Mouse (Mus musculus) left cerebral cortex, adult 18-20 months (tissue): ENCODE data around the gene Tnpo3. TPM values are rescaled to one million over a fixed set of nuclear protein-coding genes. Genes with fewer than 3 reads are reported as not detected.

Source experiments
- DNase-seq, 2 experiments: peaks; one replicate each; pipeline ENCODE4 v3.0.0; 2021 to 2022; ENCODE audit warnings: low spot score in 2 of 2, mixed read lengths in 1 of 2
- total RNA-seq, 2 experiments: library from RNA; stranded (reverse); gene quantifications; 2 replicates each; pipeline ENCODE4 v1.2.3; 2021

Tnpo3 gene
- total RNA-seq, 2 experiments from 2014 or later = 65.1 to 73.0 TPM

DNA sequence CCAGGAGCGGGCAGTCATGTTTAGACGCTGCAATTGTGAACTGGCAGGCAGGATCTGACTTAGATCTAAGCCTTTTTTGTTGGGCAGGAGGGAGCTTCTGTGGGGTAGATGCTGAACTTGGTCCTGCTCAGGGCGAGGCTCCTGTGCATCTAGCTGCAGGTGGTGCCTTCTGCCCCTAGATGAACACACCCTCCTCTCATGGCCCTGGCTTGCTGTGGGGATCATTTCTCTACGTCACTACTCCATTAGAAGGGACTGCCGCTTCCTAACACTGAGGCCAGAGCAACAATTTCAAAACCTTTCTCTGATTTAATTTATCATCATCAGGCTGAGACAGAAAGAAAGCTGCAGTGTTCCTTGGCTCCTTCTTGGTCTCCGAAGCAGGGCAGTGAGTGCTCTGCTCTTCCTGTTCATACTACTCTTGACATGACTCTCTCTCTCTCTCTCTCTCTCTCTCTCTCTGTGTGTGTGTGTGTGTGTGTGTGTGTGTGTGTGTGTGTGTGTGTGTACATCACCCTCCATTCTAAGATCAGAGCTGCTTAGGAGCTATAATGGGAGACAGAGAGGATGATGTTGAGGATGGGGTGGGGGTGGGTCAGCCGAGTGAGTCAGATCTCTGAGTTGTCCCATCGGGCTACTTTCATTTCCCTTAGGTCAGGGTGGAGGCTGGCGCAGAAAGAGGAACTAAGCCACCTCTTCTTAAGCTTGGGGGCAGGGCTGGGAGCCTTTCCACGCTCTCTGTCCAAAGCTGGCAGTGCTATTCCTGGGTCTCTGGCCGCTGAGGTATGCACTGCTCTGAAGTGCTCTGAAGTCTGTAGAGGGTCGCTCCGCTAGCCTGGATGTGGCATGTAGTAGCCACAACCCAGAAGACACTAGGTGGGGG, 80.9 kb downstream of the Tnpo3 start:
- DNase-seq = no peak

GRCm38 (mm10) chr6:29528165-29528505, 81.6 kb downstream of the Tnpo3 start:
- no peak for DNase-seq

DNA sequence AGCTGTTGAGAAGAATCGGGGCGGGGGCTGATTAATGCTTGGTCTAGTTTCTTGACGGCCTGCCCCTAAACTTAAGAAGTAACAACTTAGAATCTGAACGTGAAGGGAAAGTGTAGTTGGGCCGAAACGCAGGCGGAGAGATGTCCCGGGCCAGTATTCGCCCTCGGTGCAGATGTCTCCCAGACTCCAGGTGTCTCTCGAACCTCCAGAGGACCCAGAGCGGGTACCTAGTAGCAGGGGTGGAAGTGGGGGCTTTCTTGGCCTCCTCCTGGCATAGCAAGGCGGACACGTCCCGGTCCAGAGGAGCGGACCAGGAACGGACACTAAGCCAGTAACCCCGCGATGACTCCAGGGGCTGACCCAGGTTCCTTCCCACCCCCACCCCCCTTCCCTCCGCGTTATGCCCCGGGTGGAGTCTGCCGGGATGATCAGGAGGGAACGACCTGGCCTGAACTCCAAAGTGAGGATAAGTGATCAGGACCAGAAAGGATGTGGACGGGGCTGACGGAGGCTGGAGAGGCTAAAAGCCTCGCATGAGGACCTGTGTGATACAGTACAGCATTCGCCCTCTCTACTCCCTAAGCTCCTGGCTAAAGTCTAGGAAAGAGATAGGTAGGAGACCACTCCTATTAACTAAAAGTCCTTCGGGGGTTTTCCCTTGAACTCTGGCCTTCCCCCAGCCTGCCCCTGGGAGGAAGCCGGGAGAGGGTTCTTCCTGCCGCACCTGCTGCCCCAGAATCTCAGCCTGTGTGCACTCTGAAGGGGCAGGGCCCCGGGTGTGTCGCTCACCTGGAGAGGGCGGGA, 82.1 kb downstream of the Tnpo3 start:
- DNase-seq = no peak

DNA sequence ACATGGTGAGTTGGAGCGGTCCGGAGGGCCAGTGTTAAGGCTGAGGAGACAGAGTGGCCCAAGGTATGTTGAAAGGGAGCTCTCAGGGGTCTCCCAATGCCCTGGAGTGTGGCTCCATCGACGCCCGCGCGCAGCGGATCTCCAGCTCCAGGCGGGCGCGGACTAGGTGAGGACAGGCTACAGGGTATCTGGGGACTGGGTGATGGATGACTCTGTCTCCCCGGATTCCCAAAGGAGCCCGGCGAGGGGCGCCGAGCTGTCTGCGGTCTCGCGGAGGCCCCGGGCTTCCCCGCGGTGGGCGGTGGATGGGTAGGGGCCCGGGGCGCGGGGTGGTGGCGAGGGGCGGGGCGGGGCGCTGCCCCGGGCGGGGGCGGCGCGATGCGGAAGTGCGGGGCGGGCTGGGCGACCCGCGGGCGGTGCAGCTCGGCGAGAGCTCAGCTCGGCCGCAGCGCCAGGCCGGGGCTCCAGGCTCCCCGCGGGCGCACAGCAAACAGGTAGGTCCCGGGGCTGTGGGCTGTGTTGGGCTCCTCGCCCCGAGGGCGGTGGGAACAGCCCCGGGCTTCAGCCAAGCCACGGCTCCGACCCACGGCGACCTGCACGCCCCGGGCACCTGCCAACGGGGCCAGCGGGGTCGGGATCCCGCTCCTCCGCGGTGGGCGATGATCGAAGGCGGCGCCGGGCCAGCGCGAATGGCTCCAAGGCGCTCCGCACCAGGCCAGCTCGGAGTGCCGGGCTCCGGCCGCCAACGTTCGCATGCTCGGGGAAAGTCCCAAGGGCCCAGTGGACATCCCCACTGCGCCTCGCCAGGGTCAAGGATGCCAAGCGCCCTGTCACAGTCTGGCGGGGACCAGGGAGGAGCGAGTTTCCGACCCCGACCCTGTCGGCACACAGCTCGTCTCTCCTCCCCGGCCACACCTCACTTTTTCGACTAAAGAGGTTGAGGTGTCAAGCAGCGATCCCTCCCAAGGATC, 83.1 kb downstream of the Tnpo3 start, which contains the start of gene Irf5:
Gene Irf5 (plus strand): TSS at position 345 of the 971 bp plus-strand sequence.
- DNase-seq = no peak

DNA sequence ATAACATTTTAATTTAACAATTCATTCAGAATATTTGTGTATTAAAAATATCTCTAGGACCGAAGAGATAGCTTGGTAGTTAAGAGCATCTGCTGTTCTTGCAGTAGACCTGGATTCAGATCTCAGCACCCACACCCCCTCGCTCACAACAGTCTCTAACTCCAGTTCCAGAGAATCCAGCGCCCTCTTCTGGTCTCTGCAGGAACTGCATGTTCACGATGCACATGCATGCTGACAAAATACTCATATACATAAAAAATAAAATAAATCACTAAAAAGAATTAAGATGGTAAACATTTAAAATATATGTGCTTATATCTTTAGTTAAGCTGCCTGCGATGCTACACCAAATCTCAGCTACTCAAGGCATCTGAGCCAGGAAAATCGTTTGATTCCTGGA, 84.4 kb downstream of the Tnpo3 start:
- no peak for DNase-seq

DNA sequence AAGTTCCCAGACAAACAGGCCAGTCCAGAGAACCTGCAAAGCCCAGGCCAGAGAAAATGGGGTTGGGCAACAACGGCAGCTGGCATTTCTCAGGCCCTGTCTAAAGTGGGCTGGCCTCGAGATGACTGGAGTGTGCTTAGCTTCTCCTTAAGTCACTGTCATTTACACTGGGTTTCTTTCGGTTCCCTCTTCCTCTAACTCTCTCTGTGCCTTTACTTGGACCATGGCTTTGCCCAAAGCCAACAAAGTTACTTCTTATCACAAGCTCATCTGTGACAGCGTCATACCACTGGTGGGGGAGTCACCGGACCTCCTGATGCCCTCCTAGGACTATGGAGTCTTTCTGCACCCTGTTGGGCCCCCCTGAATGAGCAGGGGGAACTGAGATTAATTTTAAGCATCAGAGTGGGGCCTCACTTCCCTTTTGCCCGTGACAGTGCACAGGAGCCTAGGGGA, 85.6 kb downstream of the Tnpo3 start:
- DNase-seq = no peak

- DNase-seq = no peak
These were observed 86.2 kb downstream of the Tnpo3 start for GRCm38 (mm10) chr6:29523301-29524033.

GRCm38 (mm10) chr6:29522626-29523300, 86.9 kb downstream of the Tnpo3 start:
- no peak for DNase-seq

- DNase-seq = peak; percentile 70 to 75
These were observed 92.5 kb downstream of the Tnpo3 start for GRCm38 (mm10) chr6:29517139-29517538.

- no peak for DNase-seq
These were observed 96.4 kb downstream of the Tnpo3 start for GRCm38 (mm10) chr6:29513284-29513683.

DNA sequence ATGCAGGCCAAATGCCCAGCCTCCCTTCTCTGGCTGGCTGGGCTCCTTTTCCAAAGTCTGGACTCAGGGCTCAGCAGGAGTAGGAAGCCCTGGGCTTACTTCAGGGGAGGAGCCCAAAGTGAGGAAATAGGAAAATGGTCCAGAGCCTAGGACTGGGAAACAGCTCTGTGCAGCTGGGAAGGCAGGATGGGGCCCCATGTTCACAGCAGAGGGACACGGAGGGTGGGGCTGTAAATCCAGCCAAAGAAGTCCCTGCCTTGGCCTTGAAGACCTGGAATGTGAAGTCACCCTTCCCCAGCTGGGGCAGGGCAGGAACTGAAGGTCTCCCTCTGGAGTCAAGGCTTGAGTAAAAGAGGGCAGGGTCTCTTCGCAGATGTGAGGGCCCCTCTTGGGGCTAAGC, 100.6 kb downstream of the Tnpo3 start:
- no peak for DNase-seq

GRCm38 (mm10) chr6:29507447-29508309, 102.0 kb downstream of the Tnpo3 start, which contains the start of gene Kcp:
Gene Kcp, minus strand, starts transcription at chr6:29507952.
- no peak for DNase-seq

GRCm38 (mm10) chr6:29506834-29507233, 102.9 kb downstream of the Tnpo3 start:
- DNase-seq = no peak

- no peak for DNase-seq
These were observed 104.2 kb downstream of the Tnpo3 start for GRCm38 (mm10) chr6:29505493-29505892.

GRCm38 (mm10) chr6:29501599-29501998, 108.1 kb downstream of the Tnpo3 start:
- DNase-seq = no peak

DNA sequence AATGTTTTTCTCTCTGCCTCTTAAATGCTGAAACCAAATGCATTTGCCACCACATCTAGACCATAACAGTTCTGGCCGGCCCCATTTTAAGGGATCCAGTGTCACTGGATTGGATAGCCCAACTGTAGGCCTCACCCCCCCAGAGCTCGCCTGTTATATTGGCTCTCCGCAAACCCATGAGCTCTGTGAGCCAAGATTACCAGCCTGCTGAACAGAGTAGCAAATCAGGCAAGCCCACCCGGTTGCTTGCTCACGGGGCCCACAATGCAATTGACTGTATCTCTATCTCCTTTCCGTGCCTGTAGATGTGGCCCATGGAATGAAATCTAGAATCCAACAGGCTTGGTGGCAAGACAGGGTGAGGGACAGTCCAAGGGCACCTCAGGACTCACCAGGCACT, 108.9 kb downstream of the Tnpo3 start:
- no peak for DNase-seq

DNA sequence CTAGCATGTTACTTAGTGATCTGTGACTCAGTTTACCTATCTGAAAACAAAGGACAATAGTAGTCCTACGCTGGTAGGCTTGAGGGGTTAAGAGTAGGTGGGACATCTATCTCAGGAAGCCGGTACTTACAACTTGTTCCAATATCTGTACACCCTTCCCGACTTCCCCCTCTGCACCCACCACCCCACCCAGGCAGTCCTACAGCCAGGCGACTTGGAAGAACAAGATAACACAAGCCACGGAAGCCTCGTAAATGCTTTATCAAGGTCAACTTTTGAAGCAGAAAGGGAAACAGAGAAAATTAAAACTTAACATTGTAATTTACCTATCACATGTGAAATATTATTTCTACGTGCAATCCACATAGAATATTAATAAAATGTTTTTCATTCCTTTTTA, 109.5 kb downstream of the Tnpo3 start:
- no peak for DNase-seq

DNA sequence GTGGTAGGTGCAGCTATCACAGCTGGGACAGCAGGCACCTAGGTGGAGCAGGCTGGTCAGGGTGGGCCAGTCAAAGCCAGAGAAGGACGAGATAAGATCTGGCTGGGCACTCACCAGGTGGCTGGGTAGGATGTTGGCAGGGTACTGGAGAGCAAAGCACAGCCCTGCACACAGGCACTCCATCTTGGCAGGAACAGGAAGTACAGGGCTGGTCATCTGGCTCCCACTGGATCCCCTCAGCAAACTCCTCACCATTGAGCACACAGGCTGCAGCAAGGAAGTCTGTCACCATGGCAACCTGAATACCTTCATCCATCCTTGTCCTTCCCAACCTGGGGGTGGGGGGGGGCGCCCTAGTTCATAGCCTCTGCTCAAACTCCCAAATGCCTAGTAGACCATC, 111.9 kb downstream of the Tnpo3 start:
- DNase-seq = no peak

GRCm38 (mm10) chr6:29496270-29496669, 113.4 kb downstream of the Tnpo3 start:
- DNase-seq = no peak
